Mouse (Mus musculus) CH12F3 (cell line): ENCODE measurements around the gene Wnt9b.

ENCODE experiments used
- in situ Hi-C: fragments of 300-500 bp; cut with MboI; formaldehyde crosslinking; loops from 2 replicates; pipeline ENCODE4 v1.14.3; 2020; ENCODE audit warnings: low sequenced_read_pairs

Gene Wnt9b

GRCm38 (mm10) chr11:103733069-103733468, 16.6 kb downstream of the Wnt9b start:
- in situ Hi-C loops: no loop called here

DNA sequence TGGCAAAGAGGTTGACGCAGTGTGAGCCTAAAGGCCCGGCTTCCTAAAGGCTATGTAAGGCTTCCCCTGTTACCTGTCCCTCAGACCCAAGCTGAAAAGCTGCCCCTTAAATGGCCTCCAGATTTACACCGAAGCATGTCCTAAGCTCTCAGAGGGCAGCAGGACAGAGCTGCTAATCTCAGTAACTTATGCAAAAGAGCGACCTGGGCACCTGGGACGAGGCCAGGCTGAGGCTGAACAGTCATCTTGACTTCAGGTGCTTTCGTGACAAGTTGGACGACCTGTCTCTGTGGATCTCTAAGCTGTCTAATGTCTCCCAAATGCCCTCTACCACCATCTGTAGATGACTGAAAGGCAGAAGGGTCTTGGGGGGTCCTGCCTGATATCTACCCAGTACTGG, 17.3 kb downstream of the Wnt9b start:
- in situ Hi-C loops: no loop called here

DNA sequence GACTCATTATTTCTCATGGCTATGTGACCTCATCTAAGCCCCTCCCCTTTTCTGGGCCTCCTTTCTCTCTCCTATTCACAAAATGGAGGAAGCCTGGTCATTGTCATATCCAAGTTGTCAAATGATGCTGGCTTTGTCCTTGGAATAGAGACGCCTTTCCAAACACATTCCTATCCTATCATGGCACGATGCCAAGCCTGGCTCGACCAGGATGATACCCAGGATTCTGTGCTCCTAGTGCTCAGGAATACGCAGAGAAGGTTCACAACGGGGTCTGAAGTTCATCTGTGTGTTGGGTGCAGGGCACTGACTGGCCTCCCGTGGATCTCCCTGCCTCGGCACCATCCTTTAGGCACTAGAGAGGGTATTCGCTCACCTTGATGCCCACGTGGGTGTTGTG, 18.0 kb downstream of the Wnt9b start:
- in situ Hi-C loops: no loop called here

GRCm38 (mm10) chr11:103729282-103729985, 20.2 kb downstream of the Wnt9b start:
- in situ Hi-C loops: no loop called here

DNA sequence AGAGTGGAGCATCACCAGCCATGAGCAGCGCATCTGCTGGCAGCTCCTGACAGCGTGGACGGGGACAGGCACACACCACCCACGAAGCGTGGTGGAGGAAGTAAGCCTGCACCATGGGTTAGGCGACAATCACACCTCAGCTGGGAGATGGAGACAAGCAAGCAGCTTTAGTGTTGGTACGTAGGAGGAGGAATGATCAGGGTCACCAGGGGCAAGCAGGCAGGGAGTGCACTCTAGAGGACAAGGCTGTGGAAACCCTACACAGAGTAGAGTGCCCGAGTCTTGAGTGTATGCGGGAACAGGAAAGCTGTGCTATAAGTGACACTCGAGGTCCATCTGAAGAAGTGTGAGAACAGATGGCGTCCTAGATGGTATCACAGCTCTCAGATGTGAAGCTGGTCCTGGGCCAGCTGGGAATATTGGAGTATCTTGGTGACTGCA, 25.3 kb downstream of the Wnt9b start:
- in situ Hi-C loops: no loop called here

DNA sequence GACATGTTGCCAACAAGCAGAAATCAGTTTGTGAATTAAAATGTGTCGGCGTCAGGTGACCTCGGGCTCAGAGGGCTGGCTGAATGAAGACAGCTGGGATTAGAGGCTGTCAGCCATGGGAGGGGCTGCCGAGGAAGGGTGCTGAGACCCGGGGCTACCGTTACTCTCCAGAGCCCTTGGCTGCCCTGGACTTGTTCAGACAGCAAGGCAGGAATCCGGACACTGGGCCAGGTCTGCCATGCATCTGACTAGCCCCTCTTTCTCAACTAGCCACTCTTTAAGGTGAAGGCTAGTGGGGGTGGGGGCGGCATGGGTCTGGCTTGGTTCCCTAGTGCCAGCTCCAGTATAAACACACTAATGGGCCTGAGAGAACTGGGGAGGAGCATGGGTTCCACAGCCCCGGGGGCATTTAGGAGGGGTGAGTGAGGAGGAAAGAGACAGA, 27.6 kb downstream of the Wnt9b start:
- in situ Hi-C loops: no loop called here

- in situ Hi-C loops: no loop called here
Measured at GRCm38 (mm10) chr11:103721468-103722039, 28.1 kb downstream of the Wnt9b start.

DNA sequence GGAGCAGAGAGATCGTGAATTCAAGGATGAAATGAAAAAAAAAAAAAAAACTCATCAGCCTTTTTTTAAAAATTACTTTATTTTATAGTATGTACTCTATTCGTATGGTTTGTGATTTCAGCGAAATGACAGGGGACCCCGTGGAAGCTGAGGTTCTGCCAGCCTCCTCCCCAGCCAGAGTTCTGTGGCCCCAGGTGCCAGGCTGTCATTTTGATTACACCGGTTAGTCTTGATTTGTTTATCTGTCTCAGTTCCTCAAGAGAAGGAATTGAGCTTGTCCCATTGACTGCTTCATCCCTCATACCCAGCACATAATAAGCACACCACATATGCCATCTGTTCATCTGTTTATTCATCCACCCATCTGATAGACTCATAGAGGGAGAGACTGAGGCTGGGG, 30.2 kb downstream of the Wnt9b start:
- in situ Hi-C loops: no loop called here

DNA sequence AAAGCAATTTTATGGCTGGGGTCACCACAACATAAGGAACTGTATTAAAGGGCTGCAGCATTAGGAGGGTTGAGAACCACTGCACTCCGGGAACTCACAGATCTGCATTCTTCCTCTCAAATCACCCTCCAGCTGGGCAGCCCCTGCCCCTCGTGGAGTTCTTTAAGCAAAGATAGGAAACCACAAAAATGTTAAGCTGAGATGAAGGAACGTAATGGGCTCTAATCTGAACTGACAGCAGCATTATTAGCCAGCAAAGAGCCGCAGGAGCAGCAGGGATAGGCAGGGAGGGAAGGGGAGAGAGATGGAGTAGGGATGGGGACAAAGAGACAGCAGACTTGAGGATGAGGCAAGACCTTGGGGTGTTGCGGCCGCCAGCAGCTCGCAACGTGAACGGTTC, 32.6 kb downstream of the Wnt9b start:
- in situ Hi-C loops: no loop called here

- in situ Hi-C loops: no loop called here
Measured at GRCm38 (mm10) chr11:103714074-103714473, 35.5 kb downstream of the Wnt9b start.

- in situ Hi-C loops: no loop called here
Measured at GRCm38 (mm10) chr11:103711851-103712587, 37.6 kb downstream of the Wnt9b start.

- in situ Hi-C loops: no loop called here
Measured at GRCm38 (mm10) chr11:103709982-103710381, 39.6 kb downstream of the Wnt9b start.

DNA sequence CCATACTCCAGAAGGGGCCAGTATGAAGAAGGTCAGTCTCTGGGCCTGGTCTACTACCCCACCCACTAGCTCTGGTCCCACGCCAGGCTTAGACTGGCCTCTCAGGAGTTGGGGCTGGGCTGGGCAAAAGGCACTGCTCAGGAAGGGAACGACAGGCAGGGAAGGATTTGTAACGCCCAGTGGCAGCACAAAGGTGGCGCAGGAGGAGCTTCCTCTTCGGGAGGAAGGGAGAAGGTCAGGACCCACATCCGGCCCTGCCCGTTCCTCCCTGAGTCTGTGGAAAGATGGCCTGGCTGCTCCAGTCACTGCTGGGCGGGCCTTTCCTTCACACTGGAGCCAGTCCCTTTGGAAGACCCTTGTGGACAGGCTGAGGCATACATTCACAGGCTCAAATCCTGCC, 42.6 kb downstream of the Wnt9b start:
- in situ Hi-C loops: no loop called here

GRCm38 (mm10) chr11:103698226-103698625, 51.4 kb downstream of the Wnt9b start:
- in situ Hi-C loops: no loop called here

DNA sequence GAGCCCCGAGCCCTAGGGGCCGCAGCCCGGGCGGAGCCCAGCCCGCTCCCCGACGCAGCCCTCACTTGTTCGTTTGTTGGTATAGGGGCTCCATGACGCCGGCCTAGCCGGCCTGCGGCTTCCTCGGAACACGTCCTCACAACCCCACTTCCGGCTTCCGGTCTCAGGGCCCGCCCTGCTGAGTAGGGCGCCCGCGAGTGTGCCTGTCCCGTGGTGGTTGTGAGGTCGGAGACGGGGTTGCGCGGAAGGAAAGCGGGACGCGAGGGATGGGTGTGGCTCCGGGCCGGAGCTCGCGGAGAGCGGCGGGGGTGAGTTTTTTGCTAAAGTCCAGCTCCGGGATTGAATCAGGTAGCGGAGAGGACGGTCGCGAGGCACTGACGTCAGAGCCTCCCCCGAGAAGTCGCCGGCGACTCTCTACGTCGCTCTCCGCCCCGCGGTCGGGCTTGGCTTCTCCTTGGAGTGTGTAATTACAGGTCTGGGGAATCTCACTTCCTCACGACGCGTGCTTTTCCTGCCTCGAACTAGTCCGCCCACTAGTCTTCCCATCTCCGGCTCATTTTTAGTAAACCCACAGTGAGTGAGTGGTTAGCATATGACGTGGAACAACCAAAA, 52.0 kb downstream of the Wnt9b start, which contains the start of gene Gosr2:
Gene Gosr2, minus strand, starts transcription at position 334 of the 612 bp plus-strand sequence.
- in situ Hi-C loops: no loop called here

- in situ Hi-C loops: no loop called here
Measured at GRCm38 (mm10) chr11:103696851-103697564, 52.6 kb downstream of the Wnt9b start.

DNA sequence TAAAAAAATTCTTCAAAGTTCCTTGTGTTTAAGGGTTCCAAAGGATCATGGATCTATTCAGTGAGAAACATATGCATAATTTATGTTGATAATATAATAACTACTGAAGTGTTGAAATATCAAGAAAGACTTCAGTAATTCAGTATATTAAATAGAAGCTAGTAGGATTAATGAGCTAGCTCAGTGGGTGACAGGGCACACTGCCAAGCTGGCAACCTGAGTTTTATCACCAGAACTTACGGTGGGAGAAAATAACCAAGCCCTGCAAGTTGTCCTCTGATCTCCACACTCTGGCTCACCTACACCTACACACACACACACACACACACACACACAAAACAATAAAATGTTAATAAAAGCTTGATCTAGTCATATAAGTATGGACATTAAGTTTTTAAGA, 56.4 kb downstream of the Wnt9b start:
- in situ Hi-C loops: no loop called here

GRCm38 (mm10) chr11:103691036-103691435, 58.6 kb downstream of the Wnt9b start:
- in situ Hi-C loops: no loop called here

- in situ Hi-C loops: no loop called here
Measured at GRCm38 (mm10) chr11:103688980-103689378, 60.6 kb downstream of the Wnt9b start.

GRCm38 (mm10) chr11:103688271-103688979, 61.2 kb downstream of the Wnt9b start:
- in situ Hi-C loops: no loop called here
